Mouse (Mus musculus): Measurements from ENCODE around the gene Pifo.

DNA sequence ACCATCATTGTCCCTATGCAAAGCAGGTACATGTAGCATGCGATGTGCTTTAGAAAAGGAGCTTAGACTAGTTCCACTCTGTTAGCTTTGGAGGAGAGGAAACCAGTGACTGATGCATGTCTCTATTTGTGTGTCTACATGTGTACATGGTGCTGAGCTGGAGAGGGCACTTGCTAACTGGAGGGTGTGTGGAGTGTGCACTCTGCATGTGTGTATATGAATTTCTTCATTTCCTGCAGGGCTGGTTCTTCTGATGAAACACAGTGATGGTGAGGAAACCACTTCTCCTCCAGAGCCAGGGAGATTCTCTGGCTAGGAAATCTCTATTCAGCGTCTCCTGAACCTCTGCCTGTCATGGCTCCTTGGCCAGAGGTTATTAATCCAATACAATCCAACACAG is 40.3 kb downstream of the Pifo start:
- TF ChIP-seq CTCF (IDR thresholded peaks at IDR 0.05; ENCODE audit: borderline replicate concordance, extremely low read depth, insufficient read depth, insufficient read length) (no peak), POLR2A (IDR thresholded peaks at IDR 0.05; ENCODE audit: borderline replicate concordance, extremely low read depth, insufficient read depth, insufficient read length, poor library complexity, severe bottlenecking) (no peak)

Measured in brain, embryonic 14.5 days (tissue).